Mouse (Mus musculus): ENCODE results near the gene Syt12. TPM values are rescaled to one million over a fixed set of nuclear protein-coding genes. Genes with fewer than 3 reads are reported as not detected.

Syt12 gene
- polyA plus RNA-seq, 1 experiment = 41.8 TPM

DNA sequence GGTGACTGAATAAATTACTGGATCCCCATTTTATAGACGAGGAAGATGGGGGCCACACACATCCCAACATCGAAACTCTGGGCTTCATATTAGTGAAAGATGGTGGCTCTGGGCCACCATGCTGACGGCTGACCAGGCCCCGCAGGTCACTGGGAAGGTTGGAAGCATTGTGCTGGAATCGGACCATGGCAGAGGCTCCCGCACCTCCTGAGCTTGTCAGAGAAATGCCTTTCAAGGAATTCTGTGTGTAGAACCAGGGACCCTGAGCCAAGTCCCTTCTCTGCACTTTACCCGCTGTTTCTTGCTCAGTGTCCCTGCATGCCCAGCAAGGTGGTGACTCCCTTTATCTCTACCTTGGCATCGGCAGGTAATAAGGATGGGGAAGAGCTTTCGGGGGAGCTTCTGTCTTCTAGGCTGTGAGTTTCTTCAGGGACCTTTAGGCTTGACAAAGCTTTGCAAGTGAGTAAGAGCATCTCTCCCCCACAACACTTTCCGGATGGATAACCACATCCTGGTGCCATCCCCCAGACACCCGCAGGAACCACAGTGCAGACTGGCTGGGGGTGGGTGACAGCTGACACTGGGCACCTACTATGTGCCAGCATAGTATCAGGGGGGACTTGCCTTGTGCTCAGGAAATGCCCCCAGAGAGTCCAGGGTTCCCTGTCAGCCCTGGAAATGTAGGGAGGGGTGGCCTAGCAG, 1.9 kb downstream of the Syt12 start:
- WGBS = 85% methylated on average over 11 of the region's 11 CpGs

GRCm38 (mm10) chr19:4474739-4475138, 2.5 kb downstream of the Syt12 start:
- Histone ChIP-seq H3K4me3 (ENCODE audit: low read depth, low read length) (no peak overlapping the region), H3K27ac (ENCODE audit: insufficient read depth, low read depth, low read length) (no peak overlapping the region), H3K4me1 (ENCODE audit: control insufficient read depth, insufficient read depth, insufficient read length, low read length) (peaks cover 8% of the 10 kb centered on the region), H3K27me3 (ENCODE audit: control insufficient read depth, insufficient read depth, low read length) (no peaks in the 10 kb centered on the region), H3K36me3 (ENCODE audit: control insufficient read depth, insufficient read depth, low read length) (no peaks in the 10 kb centered on the region)
- TF ChIP-seq CTCF (IDR thresholded peaks at IDR 0.05; ENCODE audit: extremely low read depth, insufficient read length, insufficient replicate concordance, low read depth, low read length) = no peak
- TF ChIP-seq POLR2A (IDR thresholded peaks at IDR 0.05; ENCODE audit: low read depth, low read length) = no peak
- WGBS = 81% methylated on average over 3 of the region's 3 CpGs

More for the DNA sequence above, 1.9 kb downstream of the Syt12 start:
- H3K4me1 ChIP-seq (ENCODE audit: control insufficient read depth, insufficient read depth, insufficient read length, low read length) = peaks cover 8% of the 10 kb centered on the region
- H3K4me3 ChIP-seq (ENCODE audit: low read depth, low read length) = no peak overlapping the region
- no peak overlapping the region for H3K27ac ChIP-seq (ENCODE audit: insufficient read depth, low read depth, low read length)
- no peaks in the 10 kb centered on the region for H3K27me3 ChIP-seq (ENCODE audit: control insufficient read depth, insufficient read depth, low read length)
- TF ChIP-seq POLR2A (IDR thresholded peaks at IDR 0.05; ENCODE audit: low read depth, low read length) = no peak
- no peak for TF ChIP-seq CTCF (IDR thresholded peaks at IDR 0.05; ENCODE audit: extremely low read depth, insufficient read length, insufficient replicate concordance, low read depth, low read length)
- no peaks in the 10 kb centered on the region for H3K36me3 ChIP-seq (ENCODE audit: control insufficient read depth, insufficient read depth, low read length)

GRCm38 (mm10) chr19:4473549-4473948, 3.7 kb downstream of the Syt12 start:
- H3K4me1 ChIP-seq (ENCODE audit: control insufficient read depth, insufficient read depth, insufficient read length, low read length) = peaks cover 5% of the 10 kb centered on the region; the same call in 1 of the 2 replicates
- H3K27me3 ChIP-seq (ENCODE audit: control insufficient read depth, insufficient read depth, low read length) = no peaks in the 10 kb centered on the region
- TF ChIP-seq CTCF (IDR thresholded peaks at IDR 0.05; ENCODE audit: extremely low read depth, insufficient read length, insufficient replicate concordance, low read depth, low read length) (no peak), POLR2A (IDR thresholded peaks at IDR 0.05; ENCODE audit: low read depth, low read length) (no peak)
- H3K27ac ChIP-seq (ENCODE audit: insufficient read depth, low read depth, low read length) = no peak overlapping the region
- WGBS = 88% methylated on average over 5 of the region's 5 CpGs
- no peak overlapping the region for H3K4me3 ChIP-seq (ENCODE audit: low read depth, low read length)
- H3K36me3 ChIP-seq (ENCODE audit: control insufficient read depth, insufficient read depth, low read length) = no peaks in the 10 kb centered on the region

GRCm38 (mm10) chr19:4468363-4468762, 8.9 kb downstream of the Syt12 start:
- WGBS = 25% methylated on average over 5 of the region's 5 CpGs

DNA sequence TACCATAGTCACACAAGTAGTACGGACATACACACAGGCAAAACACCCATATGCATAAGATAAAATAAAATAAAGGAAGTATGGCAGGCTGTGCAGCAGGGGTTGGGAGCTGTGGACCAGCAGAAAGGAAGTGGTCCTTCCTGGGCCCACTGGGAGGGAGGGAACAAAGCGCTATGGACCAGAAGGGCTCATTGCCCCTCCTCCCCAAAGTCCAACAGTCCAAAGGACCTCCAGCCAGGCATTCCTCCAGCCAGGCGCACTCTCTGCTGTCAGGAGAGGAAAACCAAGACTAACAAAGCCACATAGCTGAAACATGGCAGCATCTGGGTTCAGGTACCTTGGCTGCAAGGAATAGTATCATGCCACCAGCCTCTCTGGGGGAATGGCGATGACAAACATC, 12.6 kb downstream of the Syt12 start:
- TF ChIP-seq POLR2A (IDR thresholded peaks at IDR 0.05; ENCODE audit: low read depth, low read length) = no peak
- TF ChIP-seq CTCF (IDR thresholded peaks at IDR 0.05; ENCODE audit: extremely low read depth, insufficient read length, insufficient replicate concordance, low read depth, low read length) = no peak
- Histone ChIP-seq H3K36me3 (ENCODE audit: control insufficient read depth, insufficient read depth, low read length) (no peaks in the 10 kb centered on the region), H3K27ac (ENCODE audit: insufficient read depth, low read depth, low read length) (no peak overlapping the region), H3K27me3 (ENCODE audit: control insufficient read depth, insufficient read depth, low read length) (no peaks in the 10 kb centered on the region), H3K4me3 (ENCODE audit: low read depth, low read length) (no peak overlapping the region), H3K4me1 (ENCODE audit: control insufficient read depth, insufficient read depth, insufficient read length, low read length) (no peaks in the 10 kb centered on the region)
- 80% methylated on average over 4 of the region's 4 CpGs for WGBS

More at GRCm38 (mm10) chr19:4468363-4468762, 8.9 kb downstream of the Syt12 start:
- no peaks in the 10 kb centered on the region for H3K4me1 ChIP-seq (ENCODE audit: control insufficient read depth, insufficient read depth, insufficient read length, low read length)
- H3K36me3 ChIP-seq (ENCODE audit: control insufficient read depth, insufficient read depth, low read length) = no peaks in the 10 kb centered on the region
- TF ChIP-seq POLR2A (IDR thresholded peaks at IDR 0.05; ENCODE audit: low read depth, low read length) = no peak
- TF ChIP-seq CTCF (IDR thresholded peaks at IDR 0.05; ENCODE audit: extremely low read depth, insufficient read length, insufficient replicate concordance, low read depth, low read length) = peak; percentile 56; the same call in 1 of the 2 replicates
- no peak overlapping the region for H3K4me3 ChIP-seq (ENCODE audit: low read depth, low read length)
- no peak overlapping the region for H3K27ac ChIP-seq (ENCODE audit: insufficient read depth, low read depth, low read length)
- H3K27me3 ChIP-seq (ENCODE audit: control insufficient read depth, insufficient read depth, low read length) = no peaks in the 10 kb centered on the region

DNA sequence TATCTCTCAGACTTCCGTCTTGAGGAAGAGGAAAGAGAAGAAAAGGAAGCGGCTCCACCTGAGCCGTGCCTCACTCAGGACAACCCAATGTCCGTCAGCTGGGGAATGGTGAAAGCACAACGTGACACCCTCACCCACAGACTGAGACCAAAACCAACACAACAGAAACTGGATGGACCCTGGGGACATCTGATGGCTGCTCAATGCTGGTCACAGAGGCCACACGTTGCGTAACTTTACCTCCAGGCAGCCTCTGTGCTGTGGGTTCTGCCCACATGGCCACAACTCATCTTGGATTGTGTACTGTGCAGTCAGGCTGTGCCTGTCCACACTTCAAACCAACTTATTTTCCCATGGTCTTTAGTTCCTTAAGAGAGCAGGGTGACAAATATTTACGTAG, 15.3 kb downstream of the Syt12 start:
- H3K4me1 ChIP-seq (ENCODE audit: control insufficient read depth, insufficient read depth, insufficient read length, low read length) = no peaks in the 10 kb centered on the region
- 73% methylated on average over 8 of the region's 8 CpGs for whole genome bisulfite sequencing
- H3K27me3 ChIP-seq (ENCODE audit: control insufficient read depth, insufficient read depth, low read length) = no peaks in the 10 kb centered on the region
- TF ChIP-seq POLR2A (IDR thresholded peaks at IDR 0.05; ENCODE audit: low read depth, low read length) (no peak), CTCF (IDR thresholded peaks at IDR 0.05; ENCODE audit: extremely low read depth, insufficient read length, insufficient replicate concordance, low read depth, low read length) (no peak)
- H3K27ac ChIP-seq (ENCODE audit: insufficient read depth, low read depth, low read length) = no peak overlapping the region
- H3K4me3 ChIP-seq (ENCODE audit: low read depth, low read length) = no peak overlapping the region
- H3K36me3 ChIP-seq (ENCODE audit: control insufficient read depth, insufficient read depth, low read length) = no peaks in the 10 kb centered on the region

- 13% methylated on average over 11 of the region's 11 CpGs for WGBS
- no peaks in the 10 kb centered on the region for H3K36me3 ChIP-seq (ENCODE audit: control insufficient read depth, insufficient read depth, low read length)
- TF ChIP-seq CTCF (IDR thresholded peaks at IDR 0.05; ENCODE audit: extremely low read depth, insufficient read length, insufficient replicate concordance, low read depth, low read length) (peak; percentile 62; the same call in 1 of the 2 replicates), POLR2A (IDR thresholded peaks at IDR 0.05; ENCODE audit: low read depth, low read length) (no peak)
- H3K4me1 ChIP-seq (ENCODE audit: control insufficient read depth, insufficient read depth, insufficient read length, low read length) = no peaks in the 10 kb centered on the region
- H3K27me3 ChIP-seq (ENCODE audit: control insufficient read depth, insufficient read depth, low read length) = no peaks in the 10 kb centered on the region
- no peak overlapping the region for H3K4me3 ChIP-seq (ENCODE audit: low read depth, low read length)
- no peak overlapping the region for H3K27ac ChIP-seq (ENCODE audit: insufficient read depth, low read depth, low read length)
Measured at GRCm38 (mm10) chr19:4456227-4456626, 21.0 kb downstream of the Syt12 start.

All from small intestine, adult 2 months (tissue).